Comparison of ENCODE assay signal across 9 mouse cellular contexts in the genomic region with DNA sequence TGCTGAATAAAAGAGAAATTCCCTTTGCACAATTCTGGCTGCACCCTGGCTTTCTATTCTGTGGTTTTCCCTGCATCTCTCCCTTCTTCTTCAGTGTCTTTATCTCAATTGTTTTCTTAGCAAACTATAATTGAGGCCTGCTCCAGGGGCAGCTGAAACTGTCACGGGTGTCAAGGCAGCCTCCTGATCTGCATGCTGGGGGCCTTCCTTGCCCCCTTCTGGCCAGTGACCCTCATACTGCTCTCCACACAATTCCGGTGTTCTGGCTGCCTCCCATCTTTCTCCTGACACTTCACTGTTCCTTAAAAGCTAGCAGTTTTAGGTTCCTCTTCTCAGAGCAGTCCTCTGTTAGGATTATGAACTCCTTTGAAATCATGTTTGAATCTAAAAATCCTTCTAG. TPM values are rescaled to one million over a fixed set of nuclear protein-coding genes. Genes with fewer than 3 reads are reported as not detected.
DNase-seq lines count a peak whose midpoint lies in the region; ATAC-seq and TF ChIP-seq lines count a peak whose summit lies in the region.
"Had no signal": no experiment of that assay in that cellular context is flagged by ENCODE, and none has a peak within 500 bp of the region (broad histone marks: within the 10 kb centered on the region; RNA-seq: fewer than 3 reads in every experiment).

No protein-coding gene starts in this region.

- H3K27me3 ChIP-seq in lung, postnatal 0 days (replicated peaks; ENCODE audit: insufficient read depth, low read length) = no peaks in the 10 kb centered on the region
- no peaks in the 10 kb centered on the region for H3K27me3 ChIP-seq in limb, embryonic 11.5 days (ENCODE audit: control insufficient read depth, insufficient read depth, low read length)
- no peaks in the 10 kb centered on the region for H3K27me3 ChIP-seq in stomach, embryonic 14.5 days (ENCODE audit: control insufficient read depth, insufficient read depth, low read length)

- no peak overlapping the region for H3K27ac ChIP-seq in lung, postnatal 0 days (ENCODE audit: low read length)
- no peak overlapping the region for H3K27ac ChIP-seq in embryonic fibroblast, embryonic 13.5 days (ENCODE audit: insufficient read depth, low read length)
- H3K27ac ChIP-seq in limb, embryonic 11.5 days (replicated peaks; ENCODE audit: low read depth, low read length) = no peak overlapping the region
- no peak overlapping the region for H3K27ac ChIP-seq in stomach, embryonic 14.5 days (ENCODE audit: low read length)

- no peak for TF ChIP-seq POLR2A in embryonic fibroblast, embryonic 13.5 days (IDR thresholded peaks at IDR 0.05; ENCODE audit: low read depth, low read length)

- no peak for TF ChIP-seq EP300 in lung, postnatal 0 days (IDR thresholded peaks at IDR 0.05)

- no peaks in the 10 kb centered on the region for H3K9me3 ChIP-seq in lung, postnatal 0 days (ENCODE audit: low read length)
- no peaks in the 10 kb centered on the region for H3K9me3 ChIP-seq in limb, embryonic 11.5 days (ENCODE audit: control insufficient read depth, low read length)
- no peaks in the 10 kb centered on the region for H3K9me3 ChIP-seq in stomach, embryonic 14.5 days (ENCODE audit: control insufficient read depth, low read depth, low read length)

- H3K4me2 ChIP-seq in lung, postnatal 0 days (replicated peaks; ENCODE audit: low read depth, low read length) = peak overlapping the region; percentile 69
- peak overlapping the region; percentile 68 for H3K4me2 ChIP-seq in limb, embryonic 11.5 days (ENCODE audit: low read depth, severe bottlenecking)
- H3K4me2 ChIP-seq in stomach, embryonic 14.5 days (replicated peaks; ENCODE audit: low read depth, low read length) = peak overlapping the region; percentile 54

- WGBS in lung, postnatal 0 days = 11% methylated on average over 2 of the region's 2 CpGs
- WGBS in limb, embryonic 11.5 days = 27% methylated on average over 2 of the region's 2 CpGs
- 12% methylated on average over 2 of the region's 2 CpGs for WGBS in stomach, embryonic 14.5 days

- ATAC-seq in lung, postnatal 0 days = no peak
- no peak for ATAC-seq in limb, embryonic 11.5 days (ENCODE audit: insufficient number of reproducible peaks, low FRiP score, low TSS enrichment, low read depth)
- no peak for ATAC-seq in stomach, embryonic 14.5 days (ENCODE audit: insufficient number of reproducible peaks, insufficient read depth, low FRiP score, low read depth)

- peak overlapping the region; percentile 43; the same call in 1 of the 2 replicates for H3K9ac ChIP-seq in lung, postnatal 0 days (replicated peaks; ENCODE audit: low read depth)
- peak overlapping the region; percentile 62; the same call in 1 of the 2 replicates for H3K9ac ChIP-seq in limb, embryonic 11.5 days (ENCODE audit: low read length)
- H3K9ac ChIP-seq in stomach, embryonic 14.5 days (replicated peaks; ENCODE audit: low read depth, low read length) = peak overlapping the region; percentile 52

- H3K4me1 ChIP-seq in lung, postnatal 0 days (ENCODE audit: insufficient read depth, low read depth, low read length) = peaks cover 8% of the 10 kb centered on the region
- no peaks in the 10 kb centered on the region; the same call in 1 of the 2 replicates for H3K4me1 ChIP-seq in embryonic fibroblast, embryonic 13.5 days (ENCODE audit: control insufficient read depth, insufficient read depth, low read length)
- H3K4me1 ChIP-seq in limb, embryonic 11.5 days (ENCODE audit: control insufficient read depth, insufficient read depth, low read length) = no peaks in the 10 kb centered on the region; the same call in 1 of the 2 replicates
- peaks cover 6% of the 10 kb centered on the region; the same call in 1 of the 2 replicates for H3K4me1 ChIP-seq in stomach, embryonic 14.5 days (ENCODE audit: control insufficient read depth, insufficient read depth, low read length)

- peak overlapping the region; percentile 49; the same call in 1 of the 2 replicates for H3K4me3 ChIP-seq in lung, postnatal 0 days (ENCODE audit: low read depth, low read length)
- peak overlapping the region; percentile 97 for H3K4me3 ChIP-seq in embryonic fibroblast, embryonic 13.5 days (ENCODE audit: insufficient read depth, low read length)
- peak overlapping the region; percentile 57; the same call in 1 of the 2 replicates for H3K4me3 ChIP-seq in limb, embryonic 11.5 days (ENCODE audit: low read depth, low read length)
- H3K4me3 ChIP-seq in stomach, embryonic 14.5 days (ENCODE audit: low read depth, low read length) = peak overlapping the region; percentile 72

- H3K36me3 ChIP-seq in lung, postnatal 0 days (ENCODE audit: insufficient read depth, low read length) = peaks cover 13% of the 10 kb centered on the region; the same call in 1 of the 2 replicates
- peaks cover 4% of the 10 kb centered on the region; the same call in 1 of the 2 replicates for H3K36me3 ChIP-seq in limb, embryonic 11.5 days (ENCODE audit: control insufficient read depth, insufficient read depth, low read length)
- H3K36me3 ChIP-seq in stomach, embryonic 14.5 days (ENCODE audit: control insufficient read depth, insufficient read depth, low read length) = peaks cover 34% of the 10 kb centered on the region

- DNase-seq in lung, postnatal 0 days (ENCODE audit: low spot score) = no peak
- DNase-seq in lung, postnatal 36 days = no peak
- no peak for DNase-seq in limb, embryonic 11.5 days (ENCODE audit: low spot score)
- no peak for DNase-seq in embryo, embryonic 11 days
- no peak for DNase-seq in spleen, adult 12 weeks (ENCODE audit: low spot score)
- no peak for DNase-seq in thymus, postnatal 0 days (ENCODE audit: low spot score)
- DNase-seq: thymus, adult 2 months had no signal

- TF ChIP-seq CTCF in lung, postnatal 0 days (IDR thresholded peaks at IDR 0.05) = no peak
- no peak for TF ChIP-seq CTCF in embryonic fibroblast, embryonic 13.5 days (IDR thresholded peaks at IDR 0.05; ENCODE audit: borderline replicate concordance, insufficient read depth, low read length)

RNA-seq across cellular contexts. Expression of a gene that starts 1.2 kb away (rescaled TPM):
- polyA plus RNA-seq in lung, postnatal 0 days (2015; fragmentation: Nextera tagmentation; extraction: Ambion mirVana) = 9.2 and 13.4 TPM in 2 replicates
- 15.4 and 16.3 TPM in 2 replicates for polyA plus RNA-seq in embryonic fibroblast, embryonic 13.5 days (2011; ENCODE audit: insufficient read length, low read depth, missing spikeins)
- polyA plus RNA-seq in limb, embryonic 11.5 days (2014; fragmentation: Nextera tagmentation; extraction: Ambion mirVana) = 22.6 and 23.9 TPM in 2 replicates
- 14.5 and 19.0 TPM in 2 replicates for polyA plus RNA-seq in stomach, embryonic 14.5 days (2014; fragmentation: Nextera tagmentation; extraction: Ambion mirVana)
- polyA plus RNA-seq in thymus, postnatal 0 days (2015; fragmentation: Nextera tagmentation; extraction: Ambion mirVana) = 15.8 and 23.3 TPM in 2 replicates
